Mouse (Mus musculus): ENCODE measurements at regions not wholly inside any gene's neighbourhood (a gene's known extent, or its start where the extent isn't known, plus 50 kb on each side); places are given as distances from the start of the nearest gene placed in this dataset.

- Histone ChIP-seq H3K4me2 (ENCODE audit: low read length) (no peak overlapping the region), H3K36me3 (ENCODE audit: control insufficient read depth, insufficient read depth, low read length) (no peaks in the 10 kb centered on the region), H3K9ac (replicated peaks; ENCODE audit: low read length) (no peak overlapping the region), H3K4me3 (replicated peaks; ENCODE audit: low read depth, low read length) (no peak overlapping the region), H3K27me3 (ENCODE audit: control insufficient read depth, insufficient read depth, low read length) (no peaks in the 10 kb centered on the region), H3K27ac (replicated peaks; ENCODE audit: low read depth, low read length) (no peak overlapping the region), H3K9me3 (ENCODE audit: control insufficient read depth, low read length) (no peaks in the 10 kb centered on the region), H3K4me1 (ENCODE audit: control insufficient read depth, insufficient read depth, low read length) (0 out of 2 replicates have a peak, but pooled peaks cover 2% of the 10 kb centered on the region)
- 96% methylated on average over 2 of the region's 2 CpGs for WGBS
- DNase-seq (no peak), ATAC-seq (ENCODE audit: low FRiP score, low TSS enrichment) (no peak)
Measured at GRCm38 (mm10) chr10:96338609-96338978, 202.2 kb downstream of the Gm5426 start.

- H3K4me1 ChIP-seq (ENCODE audit: control insufficient read depth, insufficient read depth, low read length) = 0 out of 2 replicates have a peak, but pooled peaks cover 2% of the 10 kb centered on the region
- no peaks in the 10 kb centered on the region for H3K36me3 ChIP-seq (ENCODE audit: control insufficient read depth, insufficient read depth, low read length)
- no peaks in the 10 kb centered on the region for H3K27me3 ChIP-seq (ENCODE audit: control insufficient read depth, insufficient read depth, low read length)
- no peaks in the 10 kb centered on the region for H3K9me3 ChIP-seq (ENCODE audit: control insufficient read depth, low read length)
- no peak for DNase-seq
- H3K4me3 ChIP-seq (replicated peaks; ENCODE audit: low read depth, low read length) = no peak overlapping the region
- WGBS = 47% methylated on average over 3 of the region's 3 CpGs
- H3K4me2 ChIP-seq (ENCODE audit: low read length) = no peak overlapping the region
- H3K9ac ChIP-seq (replicated peaks; ENCODE audit: low read length) = no peak overlapping the region
- no peak overlapping the region for H3K27ac ChIP-seq (replicated peaks; ENCODE audit: low read depth, low read length)
- ATAC-seq (ENCODE audit: low FRiP score, low TSS enrichment) = no peak
Measured at GRCm38 (mm10) chr10:96342476-96342875, 206.1 kb downstream of the Gm5426 start.

- no peak overlapping the region for H3K4me3 ChIP-seq (replicated peaks; ENCODE audit: low read depth, low read length)
- H3K27ac ChIP-seq (replicated peaks; ENCODE audit: low read depth, low read length) = no peak overlapping the region
- no peak overlapping the region for H3K9ac ChIP-seq (replicated peaks; ENCODE audit: low read length)
- no peaks in the 10 kb centered on the region for H3K4me1 ChIP-seq (ENCODE audit: control insufficient read depth, insufficient read depth, low read length)
- no peak overlapping the region for H3K4me2 ChIP-seq (ENCODE audit: low read length)
- DNase-seq (no peak), ATAC-seq (ENCODE audit: low FRiP score, low TSS enrichment) (no peak)
- no peaks in the 10 kb centered on the region for H3K36me3 ChIP-seq (ENCODE audit: control insufficient read depth, insufficient read depth, low read length)
- WGBS = 82% methylated on average over 2 of the region's 2 CpGs
- no peaks in the 10 kb centered on the region for H3K27me3 ChIP-seq (ENCODE audit: control insufficient read depth, insufficient read depth, low read length)
- no peaks in the 10 kb centered on the region for H3K9me3 ChIP-seq (ENCODE audit: control insufficient read depth, low read length)
Measured at GRCm38 (mm10) chr10:96343666-96344065, 207.3 kb downstream of the Gm5426 start.

- no peak overlapping the region for H3K27ac ChIP-seq (replicated peaks; ENCODE audit: low read depth, low read length)
- H3K4me1 ChIP-seq (ENCODE audit: control insufficient read depth, insufficient read depth, low read length) = no peaks in the 10 kb centered on the region
- H3K4me2 ChIP-seq (ENCODE audit: low read length) = no peak overlapping the region
- H3K4me3 ChIP-seq (replicated peaks; ENCODE audit: low read depth, low read length) = no peak overlapping the region
- 75% methylated on average over 4 of the region's 4 CpGs for WGBS
- ATAC-seq (ENCODE audit: low FRiP score, low TSS enrichment) = no peak
- no peak for DNase-seq
- H3K9me3 ChIP-seq (ENCODE audit: control insufficient read depth, low read length) = no peaks in the 10 kb centered on the region
- H3K9ac ChIP-seq (replicated peaks; ENCODE audit: low read length) = no peak overlapping the region
- H3K36me3 ChIP-seq (ENCODE audit: control insufficient read depth, insufficient read depth, low read length) = no peaks in the 10 kb centered on the region
- H3K27me3 ChIP-seq (ENCODE audit: control insufficient read depth, insufficient read depth, low read length) = no peaks in the 10 kb centered on the region
Measured at GRCm38 (mm10) chr10:96350692-96351091, 214.3 kb downstream of the Gm5426 start.

- H3K4me3 ChIP-seq (replicated peaks; ENCODE audit: low read depth, low read length) = no peak overlapping the region
- no peaks in the 10 kb centered on the region for H3K36me3 ChIP-seq (ENCODE audit: control insufficient read depth, insufficient read depth, low read length)
- WGBS = 92% methylated on average over 7 of the region's 7 CpGs
- no peak overlapping the region for H3K9ac ChIP-seq (replicated peaks; ENCODE audit: low read length)
- no peaks in the 10 kb centered on the region for H3K9me3 ChIP-seq (ENCODE audit: control insufficient read depth, low read length)
- no peaks in the 10 kb centered on the region for H3K4me1 ChIP-seq (ENCODE audit: control insufficient read depth, insufficient read depth, low read length)
- no peak for DNase-seq
- no peaks in the 10 kb centered on the region for H3K27me3 ChIP-seq (ENCODE audit: control insufficient read depth, insufficient read depth, low read length)
- H3K4me2 ChIP-seq (ENCODE audit: low read length) = no peak overlapping the region
- ATAC-seq (ENCODE audit: low FRiP score, low TSS enrichment) = no peak
- H3K27ac ChIP-seq (replicated peaks; ENCODE audit: low read depth, low read length) = no peak overlapping the region
Measured at GRCm38 (mm10) chr10:96351320-96351719, 214.9 kb downstream of the Gm5426 start.

GRCm38 (mm10) chr10:96356980-96357624 lies 220.7 kb downstream of the Gm5426 start:
- Histone ChIP-seq H3K9me3 (ENCODE audit: control insufficient read depth, low read length) (no peaks in the 10 kb centered on the region), H3K4me1 (ENCODE audit: control insufficient read depth, insufficient read depth, low read length) (no peaks in the 10 kb centered on the region), H3K4me3 (replicated peaks; ENCODE audit: low read depth, low read length) (no peak overlapping the region), H3K27me3 (ENCODE audit: control insufficient read depth, insufficient read depth, low read length) (no peaks in the 10 kb centered on the region), H3K9ac (replicated peaks; ENCODE audit: low read length) (no peak overlapping the region), H3K36me3 (ENCODE audit: control insufficient read depth, insufficient read depth, low read length) (no peaks in the 10 kb centered on the region), H3K27ac (replicated peaks; ENCODE audit: low read depth, low read length) (no peak overlapping the region), H3K4me2 (ENCODE audit: low read length) (no peak overlapping the region)
- no peak for ATAC-seq (ENCODE audit: low FRiP score, low TSS enrichment)
- no peak for DNase-seq
- WGBS = 88% methylated on average over 1 of the region's 1 CpGs

GRCm38 (mm10) chr10:96357632-96358031 lies 221.2 kb downstream of the Gm5426 start:
- no peaks in the 10 kb centered on the region for H3K9me3 ChIP-seq (ENCODE audit: control insufficient read depth, low read length)
- no peak overlapping the region for H3K4me2 ChIP-seq (ENCODE audit: low read length)
- 90% methylated on average over 5 of the region's 5 CpGs for WGBS
- ATAC-seq (ENCODE audit: low FRiP score, low TSS enrichment) = no peak
- H3K4me3 ChIP-seq (replicated peaks; ENCODE audit: low read depth, low read length) = no peak overlapping the region
- H3K9ac ChIP-seq (replicated peaks; ENCODE audit: low read length) = no peak overlapping the region
- no peak for DNase-seq
- no peaks in the 10 kb centered on the region for H3K36me3 ChIP-seq (ENCODE audit: control insufficient read depth, insufficient read depth, low read length)
- H3K27me3 ChIP-seq (ENCODE audit: control insufficient read depth, insufficient read depth, low read length) = no peaks in the 10 kb centered on the region
- no peaks in the 10 kb centered on the region for H3K4me1 ChIP-seq (ENCODE audit: control insufficient read depth, insufficient read depth, low read length)
- no peak overlapping the region for H3K27ac ChIP-seq (replicated peaks; ENCODE audit: low read depth, low read length)

GRCm38 (mm10) chr10:96358984-96359383 lies 222.6 kb downstream of the Gm5426 start:
- H3K9ac ChIP-seq (replicated peaks; ENCODE audit: low read length) = no peak overlapping the region
- no peak overlapping the region for H3K4me3 ChIP-seq (replicated peaks; ENCODE audit: low read depth, low read length)
- DNase-seq = no peak
- H3K27me3 ChIP-seq (ENCODE audit: control insufficient read depth, insufficient read depth, low read length) = no peaks in the 10 kb centered on the region
- H3K27ac ChIP-seq (replicated peaks; ENCODE audit: low read depth, low read length) = no peak overlapping the region
- 90% methylated on average over 2 of the region's 2 CpGs for WGBS
- no peaks in the 10 kb centered on the region for H3K4me1 ChIP-seq (ENCODE audit: control insufficient read depth, insufficient read depth, low read length)
- ATAC-seq (ENCODE audit: low FRiP score, low TSS enrichment) = no peak
- no peaks in the 10 kb centered on the region for H3K36me3 ChIP-seq (ENCODE audit: control insufficient read depth, insufficient read depth, low read length)
- no peaks in the 10 kb centered on the region for H3K9me3 ChIP-seq (ENCODE audit: control insufficient read depth, low read length)
- no peak overlapping the region for H3K4me2 ChIP-seq (ENCODE audit: low read length)

GRCm38 (mm10) chr10:96362211-96362610 lies 225.8 kb downstream of the Gm5426 start:
- Histone ChIP-seq H3K4me1 (ENCODE audit: control insufficient read depth, insufficient read depth, low read length) (no peaks in the 10 kb centered on the region), H3K4me3 (replicated peaks; ENCODE audit: low read depth, low read length) (no peak overlapping the region), H3K9ac (replicated peaks; ENCODE audit: low read length) (no peak overlapping the region), H3K27me3 (ENCODE audit: control insufficient read depth, insufficient read depth, low read length) (no peaks in the 10 kb centered on the region), H3K9me3 (ENCODE audit: control insufficient read depth, low read length) (no peaks in the 10 kb centered on the region), H3K36me3 (ENCODE audit: control insufficient read depth, insufficient read depth, low read length) (no peaks in the 10 kb centered on the region), H3K27ac (replicated peaks; ENCODE audit: low read depth, low read length) (no peak overlapping the region), H3K4me2 (ENCODE audit: low read length) (no peak overlapping the region)
- ATAC-seq (ENCODE audit: low FRiP score, low TSS enrichment) (no peak), DNase-seq (no peak)
- WGBS = 67% methylated on average over 3 of the region's 3 CpGs

Measured in midbrain, embryonic 14.5 days (tissue).